Mouse (Mus musculus): ENCODE measurements around the gene Btrc. TPM values are rescaled to one million over a fixed set of nuclear protein-coding genes. Genes with fewer than 3 reads are reported as not detected.
A peak's percentile ranks its signal among the peaks of the same experiment; 100 is the strongest.

Gene Btrc
- total RNA-seq, 2 experiments from 2014 or later, result 15.6 to 20.4 TPM

DNA sequence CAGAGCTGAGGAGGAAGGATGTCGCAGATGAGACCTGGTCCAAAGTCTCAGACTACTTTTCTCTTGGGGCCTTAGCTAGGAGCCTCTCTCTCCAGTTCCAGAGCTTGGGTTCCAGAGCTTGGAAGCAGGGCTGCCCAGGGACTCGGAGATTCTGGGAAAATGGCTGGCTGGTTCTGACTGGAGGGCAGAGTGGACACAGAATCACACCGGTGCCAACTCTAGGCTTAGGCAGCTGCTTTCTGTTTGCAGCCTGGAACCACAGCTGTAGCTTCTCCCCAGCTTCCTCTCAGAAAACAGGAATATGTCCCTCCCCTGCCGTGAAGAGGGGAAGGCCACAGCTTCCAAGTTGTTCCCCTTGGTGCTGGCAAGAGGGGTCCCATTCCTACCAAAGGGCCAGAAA is 186.4 kb downstream of the Btrc start:
- intact Hi-C loops (cut with DNase I), result loop anchor here (5.0 kb wide), 2 partner anchors 268 to 373 kb away; no protein-coding TSS in a partner anchor
- DNase-seq (ENCODE audit: low spot score), result no peak

DNA sequence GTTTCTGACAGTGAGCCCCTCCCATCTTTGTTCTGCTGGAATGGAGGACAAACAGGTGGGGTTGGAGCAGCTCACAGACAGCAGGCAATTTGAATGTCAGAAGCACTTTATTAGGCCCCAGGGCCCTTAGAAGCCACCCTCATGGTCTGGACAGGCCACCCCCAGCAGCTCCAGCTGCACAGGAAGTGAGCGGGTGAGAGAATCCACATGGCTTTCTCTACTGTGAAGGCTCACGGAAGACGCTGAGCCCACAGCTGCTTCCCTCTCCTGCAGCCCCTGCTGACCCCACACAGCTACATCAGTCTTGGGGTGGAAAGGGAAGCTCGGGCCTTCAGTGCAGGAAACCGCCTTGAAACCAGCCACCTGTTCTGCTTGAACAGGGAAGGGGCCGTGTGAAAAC is 188.7 kb downstream of the Btrc start:
- intact Hi-C loops (cut with DNase I), result no loop called here
- DNase-seq (ENCODE audit: low spot score), result no peak

DNA sequence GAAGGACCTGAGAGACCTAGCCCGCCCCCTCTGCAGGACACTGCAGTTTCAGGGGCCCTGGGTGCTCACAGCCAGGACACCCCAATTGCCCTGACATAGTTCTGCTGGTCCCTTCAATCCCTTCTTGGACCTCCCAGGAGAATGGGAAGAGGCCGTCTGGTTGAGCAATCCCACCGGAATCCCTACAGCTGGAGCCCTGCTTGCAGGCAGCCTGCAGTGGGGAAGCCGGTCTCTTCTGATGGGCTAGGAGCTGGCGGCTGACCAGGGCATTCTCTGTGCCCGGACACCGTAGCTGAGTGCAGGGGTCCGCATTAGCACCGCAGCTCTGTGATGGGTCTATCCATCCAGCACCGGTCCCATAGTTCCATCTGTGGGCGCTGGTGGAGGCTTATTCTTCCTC is 190.6 kb downstream of the Btrc start:
- intact Hi-C loops (cut with DNase I), result no loop called here
- no peak for DNase-seq (ENCODE audit: low spot score)

DNA sequence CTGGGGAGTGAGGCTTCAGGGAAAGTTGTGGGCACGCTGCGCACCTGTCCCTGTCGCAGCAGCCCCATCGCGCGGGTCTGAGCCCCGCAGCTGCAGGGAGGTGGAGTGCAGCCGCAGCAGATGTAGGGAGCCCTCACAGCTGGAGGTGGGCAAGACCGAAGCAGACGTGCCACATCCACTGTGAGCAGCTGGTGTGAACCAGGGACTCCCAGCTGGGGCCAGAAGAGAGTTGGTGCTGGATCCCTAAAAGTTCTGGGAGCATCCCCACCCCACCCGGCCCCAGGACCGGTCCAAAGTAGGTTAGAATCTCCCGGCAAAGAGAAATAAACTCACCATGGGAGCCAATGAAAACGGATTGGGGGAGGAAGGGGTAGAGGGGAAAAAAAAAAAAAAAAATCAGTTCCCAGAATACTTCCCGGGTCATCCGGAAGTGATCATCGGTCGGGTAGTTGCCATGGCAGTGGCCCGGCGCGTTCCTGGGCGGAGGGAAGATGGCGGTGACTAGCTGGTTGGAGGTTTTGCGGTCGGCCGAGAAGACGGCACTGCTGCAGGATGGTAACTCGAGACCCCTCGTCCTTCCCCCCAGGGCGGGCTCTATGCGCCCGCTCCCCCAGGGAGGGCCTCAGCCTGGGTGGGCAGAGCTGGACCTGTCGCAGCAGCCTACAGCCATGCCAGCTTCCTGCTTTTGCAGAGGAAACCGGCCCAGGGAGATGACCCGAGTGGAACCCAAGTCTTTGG is 196.8 kb downstream of the Btrc start, which contains the start of the genes Poll and Gm17018:
Poll (minus strand) TSS at position 379 of the 738 bp plus-strand sequence.
Gm17018 (plus strand) TSS at position 463 of the 738 bp plus-strand sequence.
- intact Hi-C loops (cut with DNase I), result no loop called here

DNA sequence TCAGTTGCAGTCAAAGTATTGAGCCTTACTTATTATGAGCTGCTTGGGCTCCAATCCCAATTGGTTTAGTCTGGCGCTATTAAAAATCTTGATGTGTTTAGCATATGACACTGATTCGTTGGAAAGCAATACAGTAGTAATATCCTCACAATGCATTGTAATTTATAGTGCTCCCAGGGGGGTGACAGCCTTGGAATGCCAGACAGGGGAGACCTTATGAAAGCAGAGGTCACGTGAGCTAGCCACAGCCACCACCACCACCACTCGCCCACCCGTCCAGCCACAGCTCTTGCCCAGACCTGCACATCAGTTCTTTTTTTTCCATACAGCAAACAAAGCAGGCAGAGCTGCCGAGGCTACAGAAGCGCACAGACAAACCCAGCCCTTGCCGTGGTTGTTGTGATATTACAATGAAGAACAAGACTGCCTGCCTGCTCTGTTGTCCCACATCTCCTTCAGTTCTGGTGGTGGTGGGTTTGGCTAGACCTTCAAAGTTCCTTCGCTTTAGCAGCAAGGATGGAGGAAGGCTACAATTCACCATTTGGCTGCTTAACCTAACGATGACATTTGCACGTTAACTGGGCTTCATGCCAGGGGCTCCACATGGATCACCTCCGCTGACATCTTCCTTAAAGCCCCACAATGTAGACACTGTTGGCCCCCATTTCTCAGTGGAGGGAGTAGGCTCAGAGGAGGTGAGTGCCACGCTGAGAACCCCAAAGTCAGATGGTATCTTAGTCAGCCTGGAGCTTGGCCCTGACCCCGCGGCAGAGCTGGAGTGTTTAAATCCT is 202.6 kb downstream of the Btrc start:
- intact Hi-C loops (cut with DNase I), result no loop called here

More for the DNA sequence above, 196.8 kb downstream of the Btrc start, which contains the start of the genes Poll and Gm17018:
- peak; percentile 72 for DNase-seq (ENCODE audit: low spot score)

DNA sequence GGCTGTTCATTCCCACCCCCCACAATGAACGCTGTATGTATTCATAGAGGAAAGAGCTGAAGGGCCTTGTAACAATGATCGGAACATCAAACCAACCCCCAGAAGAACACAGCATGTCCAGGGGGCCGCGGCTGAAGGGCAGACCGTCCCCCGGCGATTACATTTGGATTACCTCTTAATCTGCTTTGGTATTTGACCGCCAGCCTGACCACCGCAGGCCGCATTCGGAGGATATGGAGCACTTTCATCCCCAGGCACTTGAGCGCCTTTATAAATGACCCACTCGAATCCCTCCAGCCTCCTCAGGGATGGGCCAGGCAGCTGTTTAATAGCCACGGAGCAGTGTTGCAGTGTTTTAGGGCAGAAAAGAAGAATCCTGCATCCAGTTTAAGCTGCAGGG is 203.8 kb downstream of the Btrc start:
- intact Hi-C loops (cut with DNase I), result no loop called here

More for the DNA sequence above, 202.6 kb downstream of the Btrc start:
- no peak for DNase-seq (ENCODE audit: low spot score)

DNA sequence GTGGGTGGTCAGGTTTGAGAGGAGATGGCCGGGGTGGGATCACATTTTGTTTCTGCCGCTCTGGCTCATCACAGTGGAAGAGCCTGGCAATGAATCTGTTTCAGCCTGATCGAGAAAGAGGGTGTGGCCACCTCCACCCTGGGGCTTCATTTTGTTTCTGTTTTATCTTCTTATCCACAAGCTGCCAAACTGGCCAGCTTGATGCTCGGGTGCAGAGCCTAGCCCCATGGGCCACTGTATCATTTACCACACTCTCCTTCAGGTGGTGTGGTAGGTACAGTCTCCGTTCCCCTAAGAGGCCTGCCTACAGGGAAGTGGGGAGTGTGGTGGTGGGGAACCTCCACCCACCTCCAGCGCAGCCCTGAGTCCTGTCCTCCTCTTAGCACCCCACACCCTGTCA is 209.5 kb downstream of the Btrc start:
- DNase-seq (ENCODE audit: low spot score), result no peak
- intact Hi-C loops (cut with DNase I), result no loop called here

More for the DNA sequence above, 203.8 kb downstream of the Btrc start:
- DNase-seq (ENCODE audit: low spot score), result no peak

DNA sequence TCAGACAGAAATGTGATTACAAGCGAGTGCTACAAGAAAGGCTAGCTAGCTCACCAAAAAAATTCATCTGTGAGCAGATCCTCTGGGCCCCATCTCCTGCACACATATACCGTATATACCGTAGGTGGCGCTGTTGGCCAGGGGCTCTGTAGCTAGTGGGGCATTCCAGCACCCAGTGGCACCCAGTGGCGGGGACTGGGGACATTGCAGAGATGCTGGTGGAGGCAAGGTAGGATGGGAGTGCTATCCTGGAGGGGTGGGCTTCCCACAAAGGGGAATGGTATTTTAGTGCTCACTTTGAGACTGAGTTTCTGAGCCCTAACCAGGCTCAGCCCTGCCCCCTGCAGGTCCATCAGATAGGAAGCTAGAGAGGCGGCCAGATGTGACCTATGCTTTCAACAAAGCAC is 210.3 kb downstream of the Btrc start:
- intact Hi-C loops (cut with DNase I), result loop anchor here (2.0 kb wide), 1 partner anchor 173 kb away; no protein-coding TSS in a partner anchor

DNA sequence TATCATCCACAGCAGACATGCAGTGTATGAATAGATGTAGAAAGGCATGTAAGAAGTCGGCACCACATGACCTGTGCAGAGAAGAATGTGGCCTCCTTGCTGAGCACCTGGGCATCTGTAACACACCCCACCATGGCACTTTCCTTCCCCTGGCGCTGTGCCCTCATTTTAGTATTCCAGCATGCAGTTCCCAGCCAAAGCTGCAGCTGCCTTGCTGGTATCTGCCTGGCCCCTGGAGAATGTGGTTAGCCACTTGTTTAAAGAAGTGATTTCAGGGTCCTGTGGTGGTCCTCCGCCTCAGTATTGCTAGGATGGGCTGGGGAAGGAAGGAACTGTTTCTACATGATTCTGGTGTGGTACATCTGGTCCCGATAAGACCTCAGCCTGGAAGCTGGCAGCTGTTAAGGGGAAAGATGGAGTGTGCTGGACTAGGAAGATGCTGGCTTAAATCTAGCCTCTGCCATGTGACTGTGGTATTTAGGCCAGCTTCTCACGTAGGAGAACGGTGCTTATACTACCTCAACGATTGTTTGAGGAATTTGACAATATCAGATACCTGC is 210.9 kb downstream of the Btrc start:
- intact Hi-C loops (cut with DNase I), result loop anchor here (2.0 kb wide), 1 partner anchor 172 kb away; no protein-coding TSS in a partner anchor
- no peak for DNase-seq (ENCODE audit: low spot score)

More for the DNA sequence above, 210.3 kb downstream of the Btrc start:
- peak; percentile 56 for DNase-seq (ENCODE audit: low spot score)

DNA sequence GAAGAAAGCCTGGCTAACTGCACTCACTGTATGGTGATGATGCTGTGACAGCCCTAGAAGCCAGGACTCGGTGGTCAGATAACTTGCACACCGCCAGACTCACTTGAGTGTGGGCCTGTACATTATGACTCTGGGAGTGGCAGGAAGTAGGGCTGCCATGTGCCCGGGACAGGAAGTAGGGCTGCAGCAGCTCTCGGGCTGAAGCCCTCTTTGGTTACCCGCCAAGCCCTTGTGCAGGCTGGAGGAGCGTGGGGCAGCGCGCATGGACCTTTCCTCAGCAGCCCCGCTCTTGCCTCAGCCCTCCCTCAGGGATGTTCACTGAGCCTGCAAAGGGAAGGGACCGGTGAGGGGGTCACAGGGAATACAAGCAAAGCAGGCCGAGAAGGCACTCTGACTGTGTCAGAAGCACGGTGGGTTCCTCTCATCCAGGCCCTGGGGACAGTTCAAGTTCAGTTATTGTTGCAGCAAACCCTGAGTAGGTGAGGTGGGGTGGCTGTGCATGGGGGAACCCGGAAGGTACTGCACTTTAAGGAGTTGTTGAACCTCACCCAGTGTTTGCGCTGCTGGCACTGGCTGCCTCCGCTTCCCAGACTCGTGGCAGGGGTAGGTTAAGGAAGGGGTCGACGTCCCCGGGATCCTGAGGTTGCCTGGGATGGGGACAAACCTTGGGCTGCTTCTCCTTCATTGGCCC is 211.6 kb downstream of the Btrc start:
- intact Hi-C loops (cut with DNase I), result loop anchor here (2.0 to 5.0 kb wide), 3 partner anchors 52 to 172 kb away; no protein-coding TSS in a partner anchor
- no peak for DNase-seq (ENCODE audit: low spot score)

DNA sequence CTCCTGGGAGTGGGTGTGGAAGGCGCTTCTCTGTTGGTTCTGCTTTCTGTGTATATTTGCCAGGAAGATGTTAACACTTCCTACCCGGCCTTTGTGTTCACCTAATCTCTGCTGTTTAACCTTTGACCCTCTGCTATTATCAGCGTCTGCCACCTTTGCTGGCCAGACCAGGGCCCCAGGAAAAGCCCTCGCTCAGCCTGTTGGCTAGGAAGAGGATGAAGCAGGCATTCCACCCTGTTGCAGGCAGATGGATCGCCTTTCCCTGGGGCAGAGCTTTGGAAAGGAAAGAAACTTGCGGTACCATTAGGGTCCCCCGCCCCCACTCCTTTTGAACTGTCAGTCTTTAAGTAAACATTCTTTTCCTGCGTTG is 212.1 kb downstream of the Btrc start:
- no peak for DNase-seq (ENCODE audit: low spot score)
- intact Hi-C loops (cut with DNase I), result loop anchor here (2.0 to 5.0 kb wide), 3 partner anchors 52 to 171 kb away; no protein-coding TSS in a partner anchor

DNA sequence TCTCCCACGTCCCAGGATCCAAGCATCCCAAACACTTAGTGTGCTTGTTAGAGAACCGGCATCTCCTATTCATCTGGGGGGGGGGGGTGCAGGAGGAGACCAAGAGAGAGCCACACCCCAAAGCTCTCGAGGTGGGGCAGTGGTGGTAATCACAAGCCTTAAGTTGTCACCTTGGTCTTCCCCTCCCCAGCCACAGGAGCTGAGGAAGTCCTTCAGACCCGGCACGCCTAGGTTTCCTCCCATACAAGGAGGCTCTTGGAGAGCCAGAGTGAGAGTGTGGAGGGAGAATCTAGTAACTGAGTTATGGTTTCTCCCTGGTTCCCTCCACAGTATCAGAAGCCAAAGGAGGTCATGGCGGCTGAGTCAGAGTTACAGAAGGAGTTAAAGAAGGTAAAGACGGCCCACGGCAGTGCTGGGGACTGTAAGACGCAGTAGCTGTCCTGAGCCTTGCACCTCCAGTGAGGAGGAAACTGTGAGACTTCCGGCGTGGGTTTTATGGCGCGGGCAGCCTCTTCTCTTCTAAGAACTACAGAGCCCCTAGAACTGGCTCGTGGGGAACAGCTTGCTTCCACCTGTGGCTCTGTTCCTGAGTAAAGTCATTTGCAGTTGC is 213.7 kb downstream of the Btrc start:
- intact Hi-C loops (cut with DNase I), result loop anchor here (5.0 kb wide), 2 partner anchors 50 to 100 kb away; no protein-coding TSS in a partner anchor
- DNase-seq (ENCODE audit: low spot score), result no peak

DNA sequence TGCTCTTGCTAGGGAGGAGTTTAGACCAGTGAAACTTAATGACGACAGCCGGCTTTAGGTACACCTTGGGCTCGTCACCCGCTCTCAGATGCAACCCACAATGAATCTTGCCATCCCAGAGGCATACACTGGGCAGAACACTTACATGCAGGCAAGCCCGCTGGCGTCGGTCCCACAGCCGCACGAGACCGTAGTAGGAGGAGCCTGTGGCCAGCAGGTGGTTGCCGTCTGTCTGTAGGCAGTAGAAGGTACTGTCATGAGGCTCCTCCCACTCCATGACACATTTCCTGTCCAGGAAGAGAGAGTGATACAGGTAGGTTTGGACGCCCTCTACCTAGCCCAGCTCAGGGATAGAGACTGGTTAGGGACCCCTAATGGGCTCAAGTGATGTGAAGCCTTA is 215.4 kb downstream of the Btrc start:
- DNase-seq (ENCODE audit: low spot score), result no peak
- intact Hi-C loops (cut with DNase I), result loop anchor here (5.0 kb wide), 2 partner anchors 48 to 98 kb away; no protein-coding TSS in a partner anchor

DNA sequence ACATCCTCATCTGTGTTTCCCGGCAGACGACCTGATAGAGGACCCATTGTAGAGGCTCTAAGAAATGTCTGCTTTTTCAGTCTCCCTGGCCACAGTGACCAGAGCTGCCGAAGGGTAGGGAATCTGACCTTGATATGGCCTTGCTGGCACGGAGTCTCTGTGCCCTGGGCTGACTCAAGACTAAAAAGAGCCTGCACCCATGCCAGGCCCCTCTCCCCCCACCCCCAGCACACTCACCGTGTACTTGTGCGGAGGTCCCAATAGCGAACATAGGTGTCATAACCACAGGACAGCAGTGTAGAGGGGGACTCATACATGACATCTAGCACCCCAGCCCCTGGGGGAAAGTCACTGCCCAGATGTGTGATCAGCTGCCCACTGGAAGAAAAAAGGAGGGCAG is 215.9 kb downstream of the Btrc start:
- intact Hi-C loops (cut with DNase I), result loop anchor here (5.0 kb wide), 2 partner anchors 48 to 98 kb away; no protein-coding TSS in a partner anchor
- DNase-seq (ENCODE audit: low spot score), result no peak

Other genes with a start within 250 kb of the Btrc start
- not detected for gene Tlx1, start 213.1 kb upstream of the Btrc start, total RNA-seq (2021)
- gene Lbx1, start 127.9 kb upstream of the Btrc start, total RNA-seq (2021), result under 1 TPM in 1 of 2 experiments, not detected in 1; 0.29 TPM
- gene Poll, start 196.8 kb downstream of the Btrc start, total RNA-seq (2021), result 10 to 100 TPM in 1 of 2 experiments, 1 to 10 TPM in 1; 9.3 to 10.2 TPM
- 10 to 100 TPM; 19.5 to 21.5 TPM for gene Gm17018, start 196.9 kb downstream of the Btrc start, total RNA-seq (2021)

All from heart, postnatal 25 days (tissue).